Mouse (Mus musculus) ovary, postnatal 36 days (tissue): Measurements from ENCODE around the gene Myog.

Experiments used
- DNase-seq: peaks from one replicate; pipeline ENCODE4 v3.0.0; 2022; ENCODE audit warnings: low spot score, mixed read lengths

Myog gene

GRCm38 (mm10) chr1:134322591-134322990, 32.8 kb downstream of the Myog start:
- no peak for DNase-seq

- DNase-seq, result no peak
Measured at GRCm38 (mm10) chr1:134326841-134327346, 37.1 kb downstream of the Myog start.

GRCm38 (mm10) chr1:134331879-134332635, 42.3 kb downstream of the Myog start:
- DNase-seq, result peak; percentile 57

- DNase-seq, result no peak
Measured at GRCm38 (mm10) chr1:134332770-134333271, 43.0 kb downstream of the Myog start, which contains the start of gene Ppfia4. Gene Ppfia4 (minus strand): TSS chr1:134332928.

GRCm38 (mm10) chr1:134333371-134334110, 43.8 kb downstream of the Myog start:
- no peak for DNase-seq

- DNase-seq, result no peak
Measured at GRCm38 (mm10) chr1:134334111-134334827, 44.5 kb downstream of the Myog start.

GRCm38 (mm10) chr1:134335211-134335923, 45.6 kb downstream of the Myog start:
- no peak for DNase-seq

- no peak for DNase-seq
Measured at GRCm38 (mm10) chr1:134335924-134336810, 46.4 kb downstream of the Myog start.

GRCm38 (mm10) chr1:134336958-134337710, 47.3 kb downstream of the Myog start:
- DNase-seq, result no peak

GRCm38 (mm10) chr1:134339162-134339561, 49.4 kb downstream of the Myog start:
- DNase-seq, result no peak

GRCm38 (mm10) chr1:134339757-134340619, 50.2 kb downstream of the Myog start:
- DNase-seq, result no peak

GRCm38 (mm10) chr1:134341641-134342277, 52.0 kb downstream of the Myog start:
- no peak for DNase-seq
